Mouse (Mus musculus) midbrain, embryonic 12.5 days (tissue): ENCODE data around the gene Tbc1d7. TPM values are rescaled to one million over a fixed set of nuclear protein-coding genes. Genes with fewer than 3 reads are reported as not detected.

Source experiments
- ATAC-seq: fragments of 200-750 bp; cut with Nextera tagmentation; 2 replicates; pipeline ENCODE4 v1.8.0; 2017; ENCODE audit warnings: low read depth, moderate TSS enrichment, moderate library complexity; ENCODE audit not compliant: low FRiP score
- H3K27ac ChIP-seq: fragments of 300-500 bp; sonication (generic); replicated peaks from 2 replicates; pipeline ENCODE4 v1.5.1; 2016; ENCODE audit warnings: mild to moderate bottlenecking
- H3K27me3 ChIP-seq: fragments of 300-500 bp; sonication (generic); 2 replicates; pipeline ENCODE4 v1.6.1; 2016; ENCODE audit warnings: mild to moderate bottlenecking
- H3K36me3 ChIP-seq: fragments of 300-500 bp; sonication (generic); 2 replicates; pipeline ENCODE4 v1.6.1; 2016
- H3K4me1 ChIP-seq: fragments of 300-500 bp; sonication (generic); 2 replicates; pipeline ENCODE4 v1.6.1; 2016
- H3K4me2 ChIP-seq: fragments of 300-500 bp; sonication (generic); replicated peaks from 2 replicates; pipeline ENCODE4 v1.6.1; 2016; ENCODE audit warnings: mild to moderate bottlenecking, moderate library complexity
- H3K4me3 ChIP-seq: fragments of 300-500 bp; sonication (generic); 2 replicates; pipeline ENCODE4 v1.5.1; 2016; ENCODE audit warnings: mild to moderate bottlenecking
- H3K9ac ChIP-seq: fragments of 300-500 bp; sonication (generic); replicated peaks from 2 replicates; pipeline ENCODE4 v1.6.1; 2016; ENCODE audit warnings: mild to moderate bottlenecking, moderate library complexity
- H3K9me3 ChIP-seq: fragments of 300-500 bp; sonication (generic); 2 replicates; pipeline ENCODE4 v1.6.1; 2016; ENCODE audit warnings: mild to moderate bottlenecking
- WGBS: fragments of 180-500 bp; shearing (Covaris S2); methylation state at CpG from one replicate; pipeline ENCODE4 v1.1.7; 2016; 5-methylcytosine and 5-hydroxymethylcytosine counted together
- polyA plus RNA-seq: library from polyadenylated mRNA; unstranded; fragments of >200 nt; fragmentation: Nextera tagmentation; extraction: Ambion mirVana; gene quantifications from 2 replicates; pipeline ENCODE4 v1.2.1, GENCODE M21; 2016

Gene Tbc1d7
- polyA plus RNA-seq, 1 experiment from 2014 or later = 76.7 TPM

DNA sequence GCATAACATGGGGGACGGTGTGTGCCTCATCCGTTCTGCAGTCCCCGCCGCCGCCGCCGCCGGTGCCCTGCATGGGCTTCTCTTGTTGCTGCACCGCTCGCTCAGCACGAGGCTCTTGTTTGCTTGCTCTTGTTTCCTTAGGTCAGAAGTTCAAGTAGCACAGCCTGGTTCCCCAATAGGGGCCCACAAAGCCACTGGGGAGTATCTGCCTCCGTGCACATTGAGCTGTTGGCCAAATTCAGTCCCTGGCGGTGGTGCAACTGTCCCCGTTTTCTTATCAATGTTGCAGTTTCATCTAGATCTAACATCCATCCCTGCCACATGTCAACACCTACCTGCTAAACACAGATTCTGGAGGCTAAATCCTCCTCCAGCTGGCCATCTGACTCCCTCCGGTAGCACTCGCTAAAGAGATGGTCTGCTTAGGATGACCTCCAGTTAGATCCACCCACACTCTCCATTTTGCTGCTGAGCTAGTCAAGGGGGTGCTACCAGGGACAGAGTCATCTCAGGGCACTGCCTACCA, 37.7 kb upstream of the Tbc1d7 start:
- 50% methylated on average over 16 of the region's 16 CpGs for WGBS
- no peaks in the 10 kb centered on the region for H3K9me3 ChIP-seq

DNA sequence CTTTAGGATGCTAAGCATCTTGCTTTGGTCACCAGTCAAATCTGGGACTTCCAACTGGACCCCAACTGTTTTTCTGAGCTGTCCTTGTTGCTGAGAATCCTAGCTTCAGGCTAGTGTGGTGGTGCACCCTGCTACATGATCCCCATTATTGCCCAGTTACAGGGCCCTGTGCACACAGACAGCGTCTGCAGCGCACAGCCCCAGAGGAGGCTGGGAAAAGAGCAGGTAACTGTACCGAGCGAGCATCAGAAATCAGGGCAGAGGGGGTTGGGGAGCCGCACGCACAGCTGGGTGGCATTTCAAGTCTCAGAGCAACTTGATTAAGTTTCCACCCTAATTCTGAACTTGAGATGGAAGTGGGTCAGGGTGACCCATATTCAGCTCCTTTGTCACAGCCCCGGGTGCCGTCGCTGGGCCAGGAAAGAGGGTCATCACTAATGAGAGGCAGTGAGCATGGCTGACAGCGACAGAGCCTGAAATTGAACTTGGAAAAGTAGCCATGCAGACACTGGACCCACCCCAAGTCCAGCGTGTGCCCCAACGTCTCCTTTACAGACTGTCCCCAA, 34.9 kb upstream of the Tbc1d7 start:
- Histone ChIP-seq H3K4me2 (no peak overlapping the region), H3K27ac (no peak overlapping the region), H3K27me3 (no peaks in the 10 kb centered on the region), H3K9ac (no peak overlapping the region), H3K9me3 (no peaks in the 10 kb centered on the region), H3K36me3 (no peaks in the 10 kb centered on the region), H3K4me3 (no peak overlapping the region), H3K4me1 (peaks cover 9% of the 10 kb centered on the region; the same call in 1 of the 2 replicates)
- 88% methylated on average over 12 of the region's 12 CpGs for WGBS
- no peak for ATAC-seq

More for the DNA sequence above, 37.7 kb upstream of the Tbc1d7 start:
- ATAC-seq = no peak
- Histone ChIP-seq H3K9ac (no peak overlapping the region), H3K27me3 (no peaks in the 10 kb centered on the region), H3K36me3 (no peaks in the 10 kb centered on the region), H3K4me2 (no peak overlapping the region), H3K4me3 (no peak overlapping the region), H3K27ac (no peak overlapping the region), H3K4me1 (peaks cover 9% of the 10 kb centered on the region; the same call in 1 of the 2 replicates)

GRCm38 (mm10) chr13:43203641-43204040, 32.3 kb upstream of the Tbc1d7 start:
- Histone ChIP-seq H3K27ac (no peak overlapping the region), H3K4me2 (no peak overlapping the region), H3K36me3 (no peaks in the 10 kb centered on the region), H3K27me3 (0 out of 2 replicates have a peak, but pooled peaks cover 3% of the 10 kb centered on the region), H3K4me1 (no peaks in the 10 kb centered on the region), H3K9ac (no peak overlapping the region), H3K4me3 (no peak overlapping the region), H3K9me3 (no peaks in the 10 kb centered on the region)
- no peak for ATAC-seq
- WGBS = 75% methylated on average over 5 of the region's 5 CpGs

GRCm38 (mm10) chr13:43203234-43203633, 31.9 kb upstream of the Tbc1d7 start:
- Histone ChIP-seq H3K4me1 (no peaks in the 10 kb centered on the region), H3K27ac (no peak overlapping the region), H3K9me3 (no peaks in the 10 kb centered on the region), H3K4me2 (no peak overlapping the region), H3K36me3 (no peaks in the 10 kb centered on the region), H3K9ac (no peak overlapping the region), H3K27me3 (0 out of 2 replicates have a peak, but pooled peaks cover 3% of the 10 kb centered on the region), H3K4me3 (no peak overlapping the region)
- 91% methylated on average over 7 of the region's 7 CpGs for WGBS
- no peak for ATAC-seq

DNA sequence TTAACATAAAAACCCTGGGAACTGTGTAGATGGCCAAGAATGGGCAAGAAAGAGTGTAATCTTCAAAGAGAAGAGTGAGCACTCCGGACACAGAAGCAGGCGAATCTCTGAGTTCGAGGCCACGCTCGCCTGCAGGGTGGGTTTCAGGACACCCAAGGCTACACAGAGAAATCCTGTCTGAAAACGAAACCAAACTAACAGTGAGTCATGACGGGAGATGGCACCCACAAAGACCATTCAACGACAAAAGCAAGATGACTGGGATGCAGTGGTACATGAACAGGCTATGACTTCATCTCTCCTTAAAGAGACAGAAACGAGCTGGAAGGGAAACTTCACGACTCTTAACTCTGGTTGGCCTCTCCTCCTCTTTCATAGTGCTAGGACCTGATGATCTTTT, 31.1 kb upstream of the Tbc1d7 start:
- ATAC-seq = no peak
- no peaks in the 10 kb centered on the region for H3K36me3 ChIP-seq
- no peak overlapping the region for H3K9ac ChIP-seq
- H3K4me1 ChIP-seq = no peaks in the 10 kb centered on the region
- H3K27ac ChIP-seq = no peak overlapping the region
- no peak overlapping the region for H3K4me2 ChIP-seq
- 0 out of 2 replicates have a peak, but pooled peaks cover 3% of the 10 kb centered on the region for H3K27me3 ChIP-seq
- H3K9me3 ChIP-seq = no peaks in the 10 kb centered on the region
- WGBS = 92% methylated on average over 10 of the region's 10 CpGs
- no peak overlapping the region for H3K4me3 ChIP-seq

DNA sequence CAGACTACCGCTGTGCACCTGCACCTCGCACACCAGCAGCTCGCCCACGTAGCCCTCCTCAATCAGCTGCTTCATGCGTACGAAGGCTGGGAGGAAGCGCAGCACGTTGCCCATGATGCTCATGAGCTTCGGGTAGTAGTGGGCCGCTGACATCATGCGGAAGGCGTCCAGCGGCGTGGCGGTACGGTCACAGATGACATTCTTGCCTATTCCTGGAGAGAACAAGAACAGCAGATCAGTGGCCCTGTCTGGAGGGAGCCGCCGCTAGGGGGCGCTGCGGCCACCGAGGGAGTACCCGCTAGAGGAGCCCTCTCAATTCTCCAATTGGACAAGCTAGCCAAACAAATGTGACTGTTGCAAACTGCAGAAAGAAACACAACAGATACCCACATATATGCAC, 29.7 kb upstream of the Tbc1d7 start:
- 44% methylated on average over 22 of the region's 22 CpGs for WGBS
- H3K4me1 ChIP-seq = no peaks in the 10 kb centered on the region
- H3K4me3 ChIP-seq = no peak overlapping the region
- no peak overlapping the region for H3K9ac ChIP-seq
- H3K9me3 ChIP-seq = no peaks in the 10 kb centered on the region
- no peaks in the 10 kb centered on the region for H3K36me3 ChIP-seq
- H3K27ac ChIP-seq = no peak overlapping the region
- no peak for ATAC-seq
- no peak overlapping the region for H3K4me2 ChIP-seq
- 0 out of 2 replicates have a peak, but pooled peaks cover 3% of the 10 kb centered on the region for H3K27me3 ChIP-seq

DNA sequence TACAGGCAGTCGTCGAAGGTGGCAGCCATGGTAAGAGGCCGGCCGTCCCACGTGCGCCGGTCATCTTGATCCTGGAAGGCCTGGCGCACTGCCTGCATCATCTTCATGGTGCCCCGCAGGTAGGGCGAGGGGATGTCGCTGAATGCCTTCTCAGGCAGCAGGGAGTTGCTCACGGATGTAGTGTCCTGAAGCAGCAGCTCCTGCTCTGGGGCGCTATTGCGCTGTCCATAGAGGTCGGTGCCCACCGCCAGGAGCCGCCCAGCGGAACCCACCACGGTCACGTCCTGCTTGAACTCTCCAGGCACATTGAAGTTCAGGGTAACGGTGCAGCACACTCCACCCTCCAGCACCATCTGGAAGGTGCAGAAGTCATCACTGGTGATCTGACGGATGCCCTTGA, 29.2 kb upstream of the Tbc1d7 start:
- H3K4me3 ChIP-seq = no peak overlapping the region
- 0 out of 2 replicates have a peak, but pooled peaks cover 3% of the 10 kb centered on the region for H3K27me3 ChIP-seq
- no peaks in the 10 kb centered on the region for H3K9me3 ChIP-seq
- H3K9ac ChIP-seq = no peak overlapping the region
- 80% methylated on average over 22 of the region's 22 CpGs for WGBS
- no peak for ATAC-seq
- H3K4me2 ChIP-seq = no peak overlapping the region
- H3K36me3 ChIP-seq = no peaks in the 10 kb centered on the region
- no peak overlapping the region for H3K27ac ChIP-seq
- no peaks in the 10 kb centered on the region for H3K4me1 ChIP-seq

DNA sequence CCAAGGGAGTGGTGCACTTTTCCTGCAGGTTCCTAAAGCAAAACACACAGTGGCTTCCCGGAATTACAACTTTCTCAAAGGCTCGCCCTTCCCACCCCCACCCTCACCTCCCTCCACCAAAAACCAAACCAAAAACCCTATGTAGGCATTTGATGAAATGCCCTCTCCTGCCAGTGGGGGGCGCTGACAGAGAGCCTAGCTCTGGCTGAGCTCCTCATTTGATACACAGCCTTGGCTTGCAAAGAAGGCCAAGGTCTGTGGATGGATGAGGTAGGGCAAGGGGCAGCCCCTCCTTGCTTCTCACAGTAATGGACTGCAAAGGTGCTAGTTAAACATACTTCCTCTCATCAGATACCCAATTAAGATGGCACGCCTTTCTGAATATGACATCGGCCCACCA, 28.4 kb upstream of the Tbc1d7 start:
- H3K9me3 ChIP-seq = no peaks in the 10 kb centered on the region
- H3K4me2 ChIP-seq = no peak overlapping the region
- no peak overlapping the region for H3K27ac ChIP-seq
- no peak overlapping the region for H3K4me3 ChIP-seq
- ATAC-seq = no peak
- 73% methylated on average over 5 of the region's 5 CpGs for WGBS
- H3K36me3 ChIP-seq = no peaks in the 10 kb centered on the region
- H3K4me1 ChIP-seq = no peaks in the 10 kb centered on the region
- 0 out of 2 replicates have a peak, but pooled peaks cover 3% of the 10 kb centered on the region for H3K27me3 ChIP-seq
- no peak overlapping the region for H3K9ac ChIP-seq

GRCm38 (mm10) chr13:43199282-43199681, 28.0 kb upstream of the Tbc1d7 start:
- Histone ChIP-seq H3K4me1 (no peaks in the 10 kb centered on the region), H3K9me3 (no peaks in the 10 kb centered on the region), H3K4me2 (no peak overlapping the region), H3K4me3 (no peak overlapping the region), H3K27me3 (0 out of 2 replicates have a peak, but pooled peaks cover 3% of the 10 kb centered on the region), H3K36me3 (no peaks in the 10 kb centered on the region), H3K27ac (no peak overlapping the region), H3K9ac (no peak overlapping the region)
- ATAC-seq = no peak
- 91% methylated on average over 7 of the region's 7 CpGs for WGBS

DNA sequence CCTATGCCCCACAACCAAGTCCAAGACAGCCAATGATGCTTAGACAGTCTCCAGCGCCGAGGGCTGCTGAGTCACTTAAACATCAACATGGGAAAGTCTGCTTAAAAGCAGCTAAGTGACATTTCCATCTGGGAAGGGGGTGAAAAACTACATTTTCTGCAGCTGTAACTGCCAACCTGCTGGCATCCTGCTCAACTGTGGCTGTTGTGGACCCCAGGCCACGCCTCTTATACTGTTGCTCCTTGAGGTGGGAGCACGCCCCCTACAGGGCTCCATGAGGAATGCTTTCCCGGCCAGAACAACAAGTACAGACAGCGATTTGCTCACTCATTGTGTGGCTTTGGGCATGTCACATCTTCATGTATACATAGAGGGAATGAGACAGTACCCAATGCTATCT, 25.9 kb upstream of the Tbc1d7 start:
- Histone ChIP-seq H3K36me3 (no peaks in the 10 kb centered on the region), H3K4me3 (no peak overlapping the region), H3K27me3 (0 out of 2 replicates have a peak, but pooled peaks cover 3% of the 10 kb centered on the region), H3K9ac (no peak overlapping the region), H3K4me2 (no peak overlapping the region), H3K27ac (no peak overlapping the region), H3K9me3 (no peaks in the 10 kb centered on the region), H3K4me1 (no peaks in the 10 kb centered on the region)
- 57% methylated on average over 6 of the region's 6 CpGs for WGBS
- ATAC-seq = no peak

DNA sequence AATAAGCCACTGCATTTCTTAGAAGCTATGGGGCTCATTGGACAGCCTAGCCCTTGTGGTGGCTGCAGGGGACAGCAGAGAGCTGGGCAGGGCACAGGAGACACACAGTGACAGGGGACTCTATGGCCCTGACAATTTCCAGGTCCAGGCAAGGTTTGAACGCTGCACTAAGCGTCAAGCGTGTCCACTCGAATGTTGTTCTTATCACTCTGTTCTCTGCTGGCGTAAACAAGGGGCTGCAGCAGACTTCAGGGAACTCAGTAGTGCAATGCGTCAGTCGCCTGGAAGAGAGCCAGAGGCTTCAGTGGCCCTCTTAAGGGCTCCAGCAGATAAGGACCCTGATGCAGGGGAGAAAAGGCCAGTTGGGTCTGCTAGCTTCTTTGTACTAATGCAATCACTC, 24.7 kb upstream of the Tbc1d7 start:
- H3K9me3 ChIP-seq = no peaks in the 10 kb centered on the region
- H3K27me3 ChIP-seq = 0 out of 2 replicates have a peak, but pooled peaks cover 11% of the 10 kb centered on the region
- no peak overlapping the region for H3K27ac ChIP-seq
- H3K4me3 ChIP-seq = no peak overlapping the region
- no peak for ATAC-seq
- whole genome bisulfite sequencing = 82% methylated on average over 7 of the region's 7 CpGs
- no peak overlapping the region for H3K4me2 ChIP-seq
- peaks cover 6% of the 10 kb centered on the region for H3K4me1 ChIP-seq
- H3K9ac ChIP-seq = no peak overlapping the region
- no peaks in the 10 kb centered on the region for H3K36me3 ChIP-seq

- Histone ChIP-seq H3K4me3 (no peak overlapping the region), H3K4me2 (no peak overlapping the region), H3K27ac (no peak overlapping the region), H3K27me3 (0 out of 2 replicates have a peak, but pooled peaks cover 7% of the 10 kb centered on the region), H3K9ac (no peak overlapping the region), H3K36me3 (no peaks in the 10 kb centered on the region), H3K9me3 (no peaks in the 10 kb centered on the region), H3K4me1 (peaks cover 6% of the 10 kb centered on the region)
- ATAC-seq = no peak
- 93% methylated on average over 8 of the region's 8 CpGs for WGBS
These were observed 22.6 kb upstream of the Tbc1d7 start for GRCm38 (mm10) chr13:43193932-43194331.
